Mouse (Mus musculus) lung, postnatal 0 days (tissue): ENCODE data around the gene Ptpn21.

Experiments
- CTCF ChIP-seq: IDR thresholded peaks from 2 replicates; pipeline ENCODE4 v1.5.1; 2016; ENCODE audit warnings: antibody characterized with exemption, mild to moderate bottlenecking
- EP300 ChIP-seq: IDR thresholded peaks from 2 replicates; pipeline ENCODE4 v1.6.1; 2016; ENCODE audit warnings: antibody characterized with exemption, mild to moderate bottlenecking, control low read depth

GRCm38 (mm10) chr12:98730682-98731081, 6.5 kb downstream of the Ptpn21 start:
- TF ChIP-seq CTCF (no peak), EP300 (no peak)
